Mouse (Mus musculus) C2C12 (cell line): ENCODE measurements around the gene Slc4a5.

Source experiments
- CTCF ChIP-seq: IDR thresholded peaks from one replicate; pipeline ENCODE4 v1.5.1; 2011; ENCODE audit not compliant: control insufficient read depth, insufficient read depth, insufficient read length
- MYOG ChIP-seq: IDR thresholded peaks from one replicate; pipeline ENCODE4 v1.6.1; 2011; ENCODE audit not compliant: control insufficient read depth, insufficient read length; ENCODE audit errors: extremely low read depth
- USF1 ChIP-seq: IDR thresholded peaks from one replicate; pipeline ENCODE4 v1.6.1; 2011; ENCODE audit warnings: low read depth, mild to moderate bottlenecking, control low read depth, moderate library complexity

DNA sequence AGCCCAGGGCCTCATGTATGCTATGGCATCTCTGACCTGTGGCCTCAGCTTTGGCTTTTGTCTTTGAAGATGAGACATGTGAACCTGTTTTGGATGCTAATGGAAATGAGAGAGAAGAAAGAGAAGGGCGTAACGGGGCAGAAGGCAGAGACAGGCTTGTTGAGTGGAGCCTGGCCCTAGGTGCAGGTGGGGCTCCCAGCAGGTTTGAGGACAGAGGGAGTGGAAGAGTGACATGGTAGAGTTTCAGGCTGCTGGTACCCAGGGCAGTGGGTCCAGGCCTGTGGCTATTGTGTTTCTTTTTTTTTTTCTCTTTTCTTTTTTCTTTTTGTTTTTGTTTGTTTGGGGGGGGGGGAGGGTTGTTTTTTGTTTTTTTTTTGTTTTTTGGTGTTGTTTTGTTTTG is 27.5 kb downstream of the Slc4a5 start:
- TF ChIP-seq CTCF (no peak), USF1 (no peak), MYOG (no peak)
